Mouse (Mus musculus): Measurements from ENCODE around the gene Sfmbt1. TPM values are rescaled to one million over a fixed set of nuclear protein-coding genes. Genes with fewer than 3 reads are reported as not detected.
"Not testable (repeated sequence)": the region's sequence is repeated elsewhere in the genome, so short reads cannot be mapped to it uniquely, and the experiment has no call there.

The Sfmbt1 gene
- polyA plus RNA-seq, 1 experiment from 2014 or later: 7.8 TPM

GRCm38 (mm10) chr14:30718696-30719095 lies 4.0 kb downstream of the Sfmbt1 start:
- 84% methylated on average over 1 of the region's 1 CpGs for WGBS
- not testable (repeated sequence) for H3K4me1 ChIP-seq (replicated peaks); H3K36me3 ChIP-seq; ATAC-seq (replicated peaks; ENCODE audit: insufficient number of reproducible peaks, insufficient read depth, low FRiP score, low read depth); H3K9ac ChIP-seq; H3K4me3 ChIP-seq; H3K4me2 ChIP-seq; H3K27ac ChIP-seq; H3K9me3 ChIP-seq (replicated peaks)
- H3K27me3 ChIP-seq: 0 out of 2 replicates have a peak, but pooled peaks cover 12% of the 10 kb centered on the region

GRCm38 (mm10) chr14:30719514-30719913 lies 4.9 kb downstream of the Sfmbt1 start:
- no peak overlapping the region for H3K27ac ChIP-seq

GRCm38 (mm10) chr14:30721850-30722249 lies 7.2 kb downstream of the Sfmbt1 start:
- 77% methylated on average over 1 of the region's 1 CpGs for WGBS
- H3K27ac ChIP-seq: no peak overlapping the region

More at GRCm38 (mm10) chr14:30719514-30719913, 4.9 kb downstream of the Sfmbt1 start:
- no peak overlapping the region for H3K4me2 ChIP-seq
- H3K36me3 ChIP-seq: no peaks in the 10 kb centered on the region
- H3K4me3 ChIP-seq: no peak overlapping the region
- 50% methylated on average over 1 of the region's 1 CpGs for whole genome bisulfite sequencing
- no peaks in the 10 kb centered on the region for H3K9me3 ChIP-seq (replicated peaks)
- H3K27me3 ChIP-seq: 0 out of 2 replicates have a peak, but pooled peaks cover 7% of the 10 kb centered on the region
- no peak overlapping the region for H3K9ac ChIP-seq
- H3K4me1 ChIP-seq (replicated peaks): peaks cover 10% of the 10 kb centered on the region; the same call in 1 of the 2 replicates
- ATAC-seq (replicated peaks; ENCODE audit: insufficient number of reproducible peaks, insufficient read depth, low FRiP score, low read depth): no peak

GRCm38 (mm10) chr14:30722406-30722805 lies 7.8 kb downstream of the Sfmbt1 start:
- Histone ChIP-seq H3K27me3 (no peaks in the 10 kb centered on the region), H3K36me3 (no peaks in the 10 kb centered on the region), H3K27ac (no peak overlapping the region), H3K9me3 (replicated peaks) (no peaks in the 10 kb centered on the region), H3K4me3 (no peak overlapping the region), H3K4me2 (no peak overlapping the region), H3K9ac (no peak overlapping the region), H3K4me1 (replicated peaks) (no peaks in the 10 kb centered on the region)
- WGBS: 70% methylated on average over 5 of the region's 5 CpGs
- ATAC-seq (replicated peaks; ENCODE audit: insufficient number of reproducible peaks, insufficient read depth, low FRiP score, low read depth): no peak

More at GRCm38 (mm10) chr14:30721850-30722249, 7.2 kb downstream of the Sfmbt1 start:
- Histone ChIP-seq H3K36me3 (no peaks in the 10 kb centered on the region), H3K9me3 (replicated peaks) (no peaks in the 10 kb centered on the region), H3K4me2 (no peak overlapping the region), H3K4me3 (no peak overlapping the region), H3K27me3 (no peaks in the 10 kb centered on the region), H3K4me1 (replicated peaks) (peaks cover 3% of the 10 kb centered on the region; the same call in 1 of the 2 replicates), H3K9ac (no peak overlapping the region)
- no peak for ATAC-seq (replicated peaks; ENCODE audit: insufficient number of reproducible peaks, insufficient read depth, low FRiP score, low read depth)

GRCm38 (mm10) chr14:30731896-30732295 lies 17.2 kb downstream of the Sfmbt1 start:
- Histone ChIP-seq H3K9me3 (replicated peaks) (no peaks in the 10 kb centered on the region), H3K9ac (no peak overlapping the region), H3K27me3 (no peaks in the 10 kb centered on the region), H3K27ac (no peak overlapping the region), H3K4me1 (replicated peaks) (no peaks in the 10 kb centered on the region), H3K36me3 (no peaks in the 10 kb centered on the region), H3K4me3 (no peak overlapping the region), H3K4me2 (no peak overlapping the region)
- ATAC-seq (replicated peaks; ENCODE audit: insufficient number of reproducible peaks, insufficient read depth, low FRiP score, low read depth): no peak
- 51% methylated on average over 3 of the region's 3 CpGs for WGBS

- H3K9me3 ChIP-seq (replicated peaks): no peaks in the 10 kb centered on the region
- whole genome bisulfite sequencing: 93% methylated on average over 5 of the region's 5 CpGs
- no peaks in the 10 kb centered on the region for H3K27me3 ChIP-seq
- no peak overlapping the region for H3K9ac ChIP-seq
- no peak overlapping the region for H3K27ac ChIP-seq
- H3K36me3 ChIP-seq: no peaks in the 10 kb centered on the region
- no peak for ATAC-seq (replicated peaks; ENCODE audit: insufficient number of reproducible peaks, insufficient read depth, low FRiP score, low read depth)
- no peak overlapping the region for H3K4me3 ChIP-seq
- H3K4me1 ChIP-seq (replicated peaks): no peaks in the 10 kb centered on the region
- H3K4me2 ChIP-seq: no peak overlapping the region
Measured at GRCm38 (mm10) chr14:30734665-30735064, 20.0 kb downstream of the Sfmbt1 start.

GRCm38 (mm10) chr14:30735810-30736209 lies 21.2 kb downstream of the Sfmbt1 start:
- no peak for ATAC-seq (replicated peaks; ENCODE audit: insufficient number of reproducible peaks, insufficient read depth, low FRiP score, low read depth)
- WGBS: 72% methylated on average over 3 of the region's 3 CpGs
- H3K9ac ChIP-seq: no peak overlapping the region
- H3K4me3 ChIP-seq: no peak overlapping the region
- no peak overlapping the region for H3K27ac ChIP-seq
- H3K4me2 ChIP-seq: no peak overlapping the region
- no peaks in the 10 kb centered on the region for H3K36me3 ChIP-seq
- no peaks in the 10 kb centered on the region for H3K27me3 ChIP-seq
- no peaks in the 10 kb centered on the region for H3K4me1 ChIP-seq (replicated peaks)
- H3K9me3 ChIP-seq (replicated peaks): no peaks in the 10 kb centered on the region

- Histone ChIP-seq H3K36me3 (no peaks in the 10 kb centered on the region), H3K4me2 (no peak overlapping the region), H3K27me3 (no peaks in the 10 kb centered on the region), H3K9ac (no peak overlapping the region), H3K9me3 (replicated peaks) (no peaks in the 10 kb centered on the region), H3K4me3 (no peak overlapping the region), H3K4me1 (replicated peaks) (no peaks in the 10 kb centered on the region), H3K27ac (no peak overlapping the region)
- no peak for ATAC-seq (replicated peaks; ENCODE audit: insufficient number of reproducible peaks, insufficient read depth, low FRiP score, low read depth)
- WGBS: 80% methylated on average over 1 of the region's 1 CpGs
Measured at GRCm38 (mm10) chr14:30736413-30736812, 21.8 kb downstream of the Sfmbt1 start.

GRCm38 (mm10) chr14:30743891-30744290 lies 29.2 kb downstream of the Sfmbt1 start:
- H3K27me3 ChIP-seq: no peaks in the 10 kb centered on the region
- no peaks in the 10 kb centered on the region for H3K9me3 ChIP-seq (replicated peaks)
- no peaks in the 10 kb centered on the region for H3K36me3 ChIP-seq
- no peak overlapping the region for H3K27ac ChIP-seq
- ATAC-seq (replicated peaks; ENCODE audit: insufficient number of reproducible peaks, insufficient read depth, low FRiP score, low read depth): no peak
- H3K4me2 ChIP-seq: no peak overlapping the region
- WGBS: 70% methylated on average over 3 of the region's 3 CpGs
- no peak overlapping the region for H3K4me3 ChIP-seq
- H3K4me1 ChIP-seq (replicated peaks): no peaks in the 10 kb centered on the region
- H3K9ac ChIP-seq: no peak overlapping the region

- Histone ChIP-seq H3K27ac (no peak overlapping the region), H3K4me2 (no peak overlapping the region), H3K4me1 (replicated peaks) (no peaks in the 10 kb centered on the region), H3K4me3 (no peak overlapping the region), H3K27me3 (no peaks in the 10 kb centered on the region), H3K9ac (no peak overlapping the region), H3K36me3 (no peaks in the 10 kb centered on the region), H3K9me3 (replicated peaks) (no peaks in the 10 kb centered on the region)
- 84% methylated on average over 1 of the region's 1 CpGs for WGBS
- ATAC-seq (replicated peaks; ENCODE audit: insufficient number of reproducible peaks, insufficient read depth, low FRiP score, low read depth): no peak
Measured at GRCm38 (mm10) chr14:30746160-30746559, 31.5 kb downstream of the Sfmbt1 start.

- ATAC-seq (replicated peaks; ENCODE audit: insufficient number of reproducible peaks, insufficient read depth, low FRiP score, low read depth): no peak
- H3K9ac ChIP-seq: no peak overlapping the region
- H3K4me3 ChIP-seq: no peak overlapping the region
- no peaks in the 10 kb centered on the region for H3K27me3 ChIP-seq
- H3K9me3 ChIP-seq (replicated peaks): no peaks in the 10 kb centered on the region
- no peaks in the 10 kb centered on the region for H3K4me1 ChIP-seq (replicated peaks)
- WGBS: 84% methylated on average over 3 of the region's 3 CpGs
- no peaks in the 10 kb centered on the region for H3K36me3 ChIP-seq
- H3K27ac ChIP-seq: no peak overlapping the region
- H3K4me2 ChIP-seq: no peak overlapping the region
Measured at GRCm38 (mm10) chr14:30757239-30757638, 42.6 kb downstream of the Sfmbt1 start.

- no peak for ATAC-seq (replicated peaks; ENCODE audit: insufficient number of reproducible peaks, insufficient read depth, low FRiP score, low read depth)
- WGBS: 80% methylated on average over 1 of the region's 1 CpGs
Measured at GRCm38 (mm10) chr14:30761211-30761610, 46.6 kb downstream of the Sfmbt1 start.

More at GRCm38 (mm10) chr14:30761211-30761610, 46.6 kb downstream of the Sfmbt1 start:
- H3K36me3 ChIP-seq: no peaks in the 10 kb centered on the region
- no peak overlapping the region for H3K9ac ChIP-seq
- H3K4me3 ChIP-seq: no peak overlapping the region
- H3K9me3 ChIP-seq (replicated peaks): no peaks in the 10 kb centered on the region
- H3K4me1 ChIP-seq (replicated peaks): no peaks in the 10 kb centered on the region
- H3K27me3 ChIP-seq: no peaks in the 10 kb centered on the region
- H3K4me2 ChIP-seq: no peak overlapping the region
- H3K27ac ChIP-seq: no peak overlapping the region
